Mouse (Mus musculus): ENCODE data around the gene Slc1a6. TPM values are rescaled to one million over a fixed set of nuclear protein-coding genes. Genes with fewer than 3 reads are reported as not detected.
A peak's percentile ranks its signal among the peaks of the same experiment; 100 is the strongest.

Slc1a6 gene
- polyA plus RNA-seq (2012; rRNA removed): 0.16 and 0.39 TPM in 2 replicates

GRCm38 (mm10) chr10:78779981-78780651, at the start of gene Slc1a6:
Gene Slc1a6 (plus strand): TSS chr10:78780496.
- 1% methylated on average over 54 of the region's 54 CpGs for WGBS
- DNase-seq: peak; percentile 2
- Histone ChIP-seq H3K4me1 (ENCODE audit: control insufficient read depth, insufficient read depth, low read length) (no peaks in the 10 kb centered on the region), H3K27ac (ENCODE audit: insufficient read depth, low read depth, low read length) (no peak within 1 kb of the TSS), H3K36me3 (ENCODE audit: control insufficient read depth, insufficient read depth, low read length) (no peaks in the 10 kb centered on the region), H3K27me3 (replicated peaks; ENCODE audit: control insufficient read depth, insufficient read depth, low read length) (no peaks in the 10 kb centered on the region; the same call in 1 of the 2 replicates), H3K4me3 (ENCODE audit: insufficient read depth, low read depth, low read length) (peak within 1 kb of the TSS; percentile 59)
- TF ChIP-seq POLR2A (IDR thresholded peaks at IDR 0.05; ENCODE audit: low read depth, low read length) (no peak), CTCF (conservative IDR thresholded peaks at IDR 0.05; ENCODE audit: insufficient read depth, insufficient read length, low read depth, low read length) (no peak)

DNA sequence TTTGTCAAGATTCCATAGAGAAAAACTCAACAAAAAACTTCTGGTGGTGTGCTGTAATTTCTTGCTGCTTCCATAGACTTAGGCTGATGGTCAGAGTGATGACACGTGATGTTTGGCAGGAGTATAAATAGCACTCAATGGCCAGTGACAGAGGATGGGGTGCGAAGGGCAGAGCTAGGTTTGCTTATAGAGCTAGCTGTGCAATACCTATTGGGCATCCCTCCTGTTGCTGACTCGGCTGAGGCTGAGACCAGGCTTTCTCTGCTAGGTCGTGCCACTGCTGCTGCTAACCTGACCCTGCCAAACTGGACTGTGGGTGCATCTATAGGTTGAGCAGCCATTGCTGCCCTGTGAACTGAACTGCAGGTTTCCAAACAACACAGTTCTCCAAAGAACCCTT, 40.5 kb upstream of the Slc1a6 start:
- no peak for DNase-seq
- 76% methylated on average over 4 of the region's 4 CpGs for WGBS
- Histone ChIP-seq H3K4me1 (ENCODE audit: control insufficient read depth, insufficient read depth, low read length) (no peaks in the 10 kb centered on the region), H3K4me3 (ENCODE audit: insufficient read depth, low read depth, low read length) (no peak overlapping the region), H3K27me3 (replicated peaks; ENCODE audit: control insufficient read depth, insufficient read depth, low read length) (no peaks in the 10 kb centered on the region), H3K27ac (ENCODE audit: insufficient read depth, low read depth, low read length) (no peak overlapping the region), H3K36me3 (ENCODE audit: control insufficient read depth, insufficient read depth, low read length) (no peaks in the 10 kb centered on the region)
- TF ChIP-seq CTCF (conservative IDR thresholded peaks at IDR 0.05; ENCODE audit: insufficient read depth, insufficient read length, low read depth, low read length) (no peak), POLR2A (IDR thresholded peaks at IDR 0.05; ENCODE audit: low read depth, low read length) (no peak)

GRCm38 (mm10) chr10:78743721-78744120, 36.6 kb upstream of the Slc1a6 start:
- Histone ChIP-seq H3K4me1 (ENCODE audit: control insufficient read depth, insufficient read depth, low read length) (no peaks in the 10 kb centered on the region), H3K36me3 (ENCODE audit: control insufficient read depth, insufficient read depth, low read length) (no peaks in the 10 kb centered on the region), H3K4me3 (ENCODE audit: insufficient read depth, low read depth, low read length) (no peak overlapping the region), H3K27me3 (replicated peaks; ENCODE audit: control insufficient read depth, insufficient read depth, low read length) (no peaks in the 10 kb centered on the region), H3K27ac (ENCODE audit: insufficient read depth, low read depth, low read length) (no peak overlapping the region)
- DNase-seq: peak; percentile 6
- TF ChIP-seq CTCF (conservative IDR thresholded peaks at IDR 0.05; ENCODE audit: insufficient read depth, insufficient read length, low read depth, low read length) (peak; percentile 41), POLR2A (IDR thresholded peaks at IDR 0.05; ENCODE audit: low read depth, low read length) (no peak)

DNA sequence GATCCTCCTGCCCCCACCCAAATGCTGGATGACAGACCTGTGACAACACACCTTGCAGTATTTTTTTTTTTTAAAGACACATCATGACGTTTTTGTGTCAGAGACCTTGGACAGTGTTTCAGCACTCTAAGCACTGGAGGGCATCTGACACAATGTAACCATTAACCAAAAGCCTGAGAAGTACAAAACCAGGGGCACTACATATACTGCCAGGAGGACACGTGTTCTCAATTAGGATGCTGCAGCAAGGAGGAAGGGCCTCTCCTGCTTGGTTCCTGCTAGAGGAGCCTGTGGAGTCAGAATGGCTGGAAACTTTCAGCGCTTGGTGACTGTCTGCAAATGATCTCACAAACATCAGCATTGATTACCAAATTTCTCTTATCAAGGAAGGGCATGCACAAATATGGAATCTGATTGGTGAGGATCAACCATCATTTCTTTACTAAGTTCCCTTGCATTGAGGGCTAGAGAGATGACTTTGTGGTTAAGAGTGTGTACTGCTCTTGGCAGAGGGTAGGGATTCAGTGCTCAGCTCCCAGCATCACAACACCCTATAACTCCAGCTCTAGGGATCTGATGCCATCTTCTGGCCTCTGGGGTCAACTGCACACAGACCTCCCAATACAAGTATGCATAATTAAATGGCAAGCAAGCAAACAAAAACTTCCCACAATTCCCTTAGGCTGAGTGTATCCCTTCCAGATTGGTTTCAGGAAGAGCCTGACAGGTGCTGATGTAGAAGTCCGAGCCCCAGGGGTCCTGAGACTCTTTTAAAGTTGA, 34.7 kb upstream of the Slc1a6 start:
- Histone ChIP-seq H3K4me1 (ENCODE audit: control insufficient read depth, insufficient read depth, low read length) (no peaks in the 10 kb centered on the region), H3K36me3 (ENCODE audit: control insufficient read depth, insufficient read depth, low read length) (no peaks in the 10 kb centered on the region), H3K27me3 (replicated peaks; ENCODE audit: control insufficient read depth, insufficient read depth, low read length) (no peaks in the 10 kb centered on the region), H3K27ac (ENCODE audit: insufficient read depth, low read depth, low read length) (no peak overlapping the region), H3K4me3 (ENCODE audit: insufficient read depth, low read depth, low read length) (no peak overlapping the region)
- 44% methylated on average over 4 of the region's 4 CpGs for WGBS
- TF ChIP-seq CTCF (conservative IDR thresholded peaks at IDR 0.05; ENCODE audit: insufficient read depth, insufficient read length, low read depth, low read length) (peak; percentile 48), POLR2A (IDR thresholded peaks at IDR 0.05; ENCODE audit: low read depth, low read length) (no peak)
- peak; percentile 58 for DNase-seq

GRCm38 (mm10) chr10:78747035-78747721, 33.1 kb upstream of the Slc1a6 start:
- DNase-seq: peak; percentile 1
- Histone ChIP-seq H3K27ac (ENCODE audit: insufficient read depth, low read depth, low read length) (no peak overlapping the region), H3K4me1 (ENCODE audit: control insufficient read depth, insufficient read depth, low read length) (no peaks in the 10 kb centered on the region), H3K27me3 (replicated peaks; ENCODE audit: control insufficient read depth, insufficient read depth, low read length) (no peaks in the 10 kb centered on the region), H3K4me3 (ENCODE audit: insufficient read depth, low read depth, low read length) (no peak overlapping the region), H3K36me3 (ENCODE audit: control insufficient read depth, insufficient read depth, low read length) (no peaks in the 10 kb centered on the region)
- WGBS: 4% methylated on average over 27 of the region's 27 CpGs
- TF ChIP-seq CTCF (conservative IDR thresholded peaks at IDR 0.05; ENCODE audit: insufficient read depth, insufficient read length, low read depth, low read length): no peak
- TF ChIP-seq POLR2A (IDR thresholded peaks at IDR 0.05; ENCODE audit: low read depth, low read length): no peak

DNA sequence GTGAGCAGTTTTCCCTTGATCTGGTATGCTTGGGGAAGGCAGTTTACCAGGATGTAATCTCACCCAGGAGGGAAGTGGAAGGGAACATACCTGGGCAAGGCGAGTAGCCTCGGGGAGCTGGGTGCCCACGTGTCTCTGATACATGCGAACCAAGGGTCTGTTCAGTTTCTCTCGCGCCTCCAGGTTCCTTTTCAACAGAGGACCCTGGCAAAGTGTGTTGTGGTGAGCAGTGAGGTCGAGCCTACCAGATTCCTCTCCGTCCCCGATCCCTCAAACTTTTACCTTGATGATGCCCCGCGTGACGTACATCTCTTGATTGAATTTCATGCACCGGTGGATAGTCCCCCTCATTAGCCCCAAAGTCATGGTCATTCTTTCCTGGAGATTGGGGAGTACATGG, 32.1 kb upstream of the Slc1a6 start:
- WGBS: 73% methylated on average over 13 of the region's 13 CpGs
- no peaks in the 10 kb centered on the region for H3K27me3 ChIP-seq (replicated peaks; ENCODE audit: control insufficient read depth, insufficient read depth, low read length)
- TF ChIP-seq POLR2A (IDR thresholded peaks at IDR 0.05; ENCODE audit: low read depth, low read length) (no peak), CTCF (conservative IDR thresholded peaks at IDR 0.05; ENCODE audit: insufficient read depth, insufficient read length, low read depth, low read length) (no peak)

DNA sequence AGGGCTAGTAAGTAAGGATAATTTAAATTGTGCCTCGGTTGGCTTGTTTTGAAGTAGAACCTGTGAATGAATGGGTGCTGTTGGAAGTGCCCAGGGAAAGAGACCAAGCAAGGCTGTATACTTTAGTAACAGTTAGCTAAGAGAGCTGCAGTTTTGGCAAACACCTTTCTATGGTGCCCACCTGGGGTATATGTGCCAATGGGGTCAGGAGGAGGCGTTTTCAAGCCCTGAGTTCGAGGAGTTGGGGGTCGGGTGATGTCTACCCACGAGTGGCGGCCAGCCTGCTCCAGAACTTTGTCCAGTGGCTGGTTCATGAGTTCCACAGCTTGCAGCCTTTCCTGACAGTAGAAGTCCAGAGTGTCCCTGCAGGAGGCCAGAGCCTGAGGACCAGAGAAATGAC, 31.4 kb upstream of the Slc1a6 start:
- Histone ChIP-seq H3K27me3 (replicated peaks; ENCODE audit: control insufficient read depth, insufficient read depth, low read length) (no peaks in the 10 kb centered on the region), H3K4me1 (ENCODE audit: control insufficient read depth, insufficient read depth, low read length) (no peaks in the 10 kb centered on the region), H3K36me3 (ENCODE audit: control insufficient read depth, insufficient read depth, low read length) (no peaks in the 10 kb centered on the region), H3K4me3 (ENCODE audit: insufficient read depth, low read depth, low read length) (no peak overlapping the region), H3K27ac (ENCODE audit: insufficient read depth, low read depth, low read length) (no peak overlapping the region)
- TF ChIP-seq POLR2A (IDR thresholded peaks at IDR 0.05; ENCODE audit: low read depth, low read length): no peak
- TF ChIP-seq CTCF (conservative IDR thresholded peaks at IDR 0.05; ENCODE audit: insufficient read depth, insufficient read length, low read depth, low read length): no peak
- 89% methylated on average over 6 of the region's 6 CpGs for WGBS
- no peak for DNase-seq

More for the DNA sequence above, 32.1 kb upstream of the Slc1a6 start:
- Histone ChIP-seq H3K4me3 (ENCODE audit: insufficient read depth, low read depth, low read length) (no peak overlapping the region), H3K27ac (ENCODE audit: insufficient read depth, low read depth, low read length) (no peak overlapping the region), H3K4me1 (ENCODE audit: control insufficient read depth, insufficient read depth, low read length) (no peaks in the 10 kb centered on the region), H3K36me3 (ENCODE audit: control insufficient read depth, insufficient read depth, low read length) (no peaks in the 10 kb centered on the region)
- DNase-seq: no peak
